Mouse (Mus musculus) lung, adult 2 months (tissue): ENCODE results near the gene Cep57l1. TPM values are rescaled to one million over a fixed set of nuclear protein-coding genes. Genes with fewer than 3 reads are reported as not detected.
A peak's percentile ranks its signal among the peaks of the same experiment; 100 is the strongest.

ENCODE experiments used
- DNase-seq: peaks from one replicate; pipeline ENCODE4 v3.0.0; 2022
- H3K4me1 ChIP-seq: fragments of 200-500 bp; 2 replicates; pipeline ENCODE4 v1.6.1; 2011; ENCODE audit warnings: low read length; ENCODE audit not compliant: control insufficient read depth, insufficient read depth
- H3K4me3 ChIP-seq: fragments of 200-500 bp; replicated peaks from 2 replicates; pipeline ENCODE3; 2011; ENCODE audit warnings: low read depth, mild to moderate bottlenecking, control low read depth, low read length; ENCODE audit errors: extremely low read depth
- CTCF ChIP-seq: fragments of 200-500 bp; IDR thresholded peaks from 2 replicates; pipeline ENCODE4 v1.5.1; 2011; ENCODE audit warnings: mild to moderate bottlenecking, low read length, control low read depth; ENCODE audit not compliant: insufficient read depth
- POLR2A ChIP-seq: fragments of 200-500 bp; IDR thresholded peaks from 2 replicates; pipeline ENCODE4 v1.6.1; 2011; ENCODE audit warnings: low read depth, mild to moderate bottlenecking, control low read depth, low read length, borderline replicate concordance; ENCODE audit errors: extremely low read depth
- WGBS: fragments of 180-500 bp; shearing (Covaris S2); methylation state at CpG from one replicate; pipeline ENCODE4 v1.1.7; 2018; 5-methylcytosine and 5-hydroxymethylcytosine counted together
- polyA plus RNA-seq: library from polyadenylated mRNA; depleted of rRNA; stranded (reverse); fragments of >200 nt; gene quantifications from 2 replicates; pipeline ENCODE4 v1.2.3, GENCODE M21; 2012

The Cep57l1 gene
- polyA plus RNA-seq, 1 experiment = 1.4 TPM

GRCm38 (mm10) chr10:41716029-41716897, 93.4 kb downstream of the Cep57l1 start, which contains the start of gene Ccdc162:
Gene Ccdc162, minus strand, starts transcription at chr10:41716634.
- Histone ChIP-seq H3K4me1 (peaks cover 6% of the 10 kb centered on the region; the same call in 1 of the 2 replicates), H3K4me3 (peak within 1 kb of the TSS; percentile 48)
- no peak for TF ChIP-seq POLR2A
- no peak for TF ChIP-seq CTCF
- DNase-seq = no peak
- WGBS = 46% methylated on average over 15 of the region's 15 CpGs

GRCm38 (mm10) chr10:41715557-41715956, 94.1 kb downstream of the Cep57l1 start:
- WGBS = 86% methylated on average over 14 of the region's 14 CpGs
- no peak for DNase-seq
- TF ChIP-seq CTCF (no peak), POLR2A (no peak)
- H3K4me3 ChIP-seq = no peak overlapping the region
- peaks cover 6% of the 10 kb centered on the region; the same call in 1 of the 2 replicates for H3K4me1 ChIP-seq

- 63% methylated on average over 7 of the region's 7 CpGs for whole genome bisulfite sequencing
- DNase-seq = no peak
These were observed 98.2 kb downstream of the Cep57l1 start for GRCm38 (mm10) chr10:41711467-41711866.

DNA sequence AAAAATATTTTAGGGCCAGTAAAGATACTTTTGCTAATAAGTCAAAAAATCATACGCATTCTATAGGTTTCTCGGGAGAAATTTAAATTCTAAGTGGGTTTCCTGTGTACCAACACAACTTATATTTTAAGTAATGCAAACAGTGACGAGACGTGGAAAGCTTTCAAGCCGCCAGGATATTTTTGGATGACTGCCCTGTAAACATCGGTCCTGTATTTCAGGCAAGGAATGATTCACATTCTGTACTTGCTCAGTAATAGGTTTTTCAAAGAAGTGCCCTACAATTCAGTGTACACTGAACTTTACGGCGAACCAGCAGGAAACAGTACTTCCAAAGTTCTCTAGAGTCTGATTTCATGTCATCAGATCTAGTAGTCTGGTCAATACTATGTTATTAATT, 98.9 kb downstream of the Cep57l1 start:
- WGBS = 57% methylated on average over 8 of the region's 8 CpGs

More at GRCm38 (mm10) chr10:41711467-41711866, 98.2 kb downstream of the Cep57l1 start:
- H3K4me1 ChIP-seq = peaks cover 3% of the 10 kb centered on the region
- TF ChIP-seq CTCF = no peak
- TF ChIP-seq POLR2A = no peak
- H3K4me3 ChIP-seq = no peak overlapping the region

DNA sequence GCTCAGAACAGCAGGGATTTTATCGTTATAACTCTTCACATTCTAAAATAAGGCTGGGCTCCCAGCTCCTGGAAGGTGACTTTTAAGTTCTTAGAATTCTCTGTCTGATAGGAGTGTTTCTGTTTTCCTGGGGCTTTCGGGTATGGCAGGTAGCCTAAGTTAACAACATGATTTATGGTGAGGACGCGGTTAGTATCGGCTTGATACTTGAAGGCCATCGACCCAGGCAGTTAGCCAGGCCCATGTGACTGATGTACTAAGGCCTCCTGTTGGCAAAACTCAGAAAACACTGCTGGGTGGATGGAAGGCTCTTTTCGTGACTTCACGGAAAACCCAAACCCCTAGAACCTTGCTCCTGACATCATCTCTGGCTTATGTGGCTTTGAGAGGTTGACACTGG, 100.3 kb downstream of the Cep57l1 start:
- Histone ChIP-seq H3K4me3 (no peak overlapping the region), H3K4me1 (no peaks in the 10 kb centered on the region; the same call in 1 of the 2 replicates)
- TF ChIP-seq CTCF = no peak
- no peak for TF ChIP-seq POLR2A
- DNase-seq = no peak
- WGBS = 64% methylated on average over 8 of the region's 8 CpGs

More for the DNA sequence above, 98.9 kb downstream of the Cep57l1 start:
- DNase-seq = no peak
- no peaks in the 10 kb centered on the region; the same call in 1 of the 2 replicates for H3K4me1 ChIP-seq
- no peak overlapping the region for H3K4me3 ChIP-seq
- TF ChIP-seq POLR2A = no peak
- no peak for TF ChIP-seq CTCF

GRCm38 (mm10) chr10:41699669-41700068, 110.0 kb downstream of the Cep57l1 start:
- TF ChIP-seq CTCF = no peak
- TF ChIP-seq POLR2A = no peak
- no peak overlapping the region for H3K4me3 ChIP-seq
- no peaks in the 10 kb centered on the region for H3K4me1 ChIP-seq
- DNase-seq = no peak
- 74% methylated on average over 5 of the region's 5 CpGs for WGBS

- WGBS = 44% methylated on average over 11 of the region's 11 CpGs
- TF ChIP-seq POLR2A (no peak), CTCF (no peak)
- H3K4me3 ChIP-seq = no peak overlapping the region
- no peaks in the 10 kb centered on the region for H3K4me1 ChIP-seq
- DNase-seq = no peak
These were observed 112.6 kb downstream of the Cep57l1 start for GRCm38 (mm10) chr10:41697040-41697439.

DNA sequence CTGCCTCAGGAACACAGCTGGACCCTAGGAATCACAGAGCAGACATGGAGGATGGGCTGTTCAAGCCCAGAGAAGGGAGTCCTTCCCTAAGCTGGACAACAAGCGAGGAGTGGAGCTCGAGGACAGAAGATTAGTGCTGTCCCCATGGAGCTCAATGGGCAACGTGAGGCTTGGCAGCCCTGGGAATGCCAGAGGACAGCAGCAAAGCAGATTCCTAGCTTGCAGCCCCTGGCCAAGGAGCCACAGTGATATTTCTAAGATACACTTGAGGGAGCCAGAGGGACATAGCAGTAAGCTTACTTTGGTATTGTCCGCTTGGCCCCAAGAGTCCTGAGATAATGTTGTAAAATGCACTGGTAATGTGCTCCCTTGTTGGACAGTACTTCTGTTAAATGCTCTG, 118.7 kb downstream of the Cep57l1 start:
- no peak overlapping the region for H3K4me3 ChIP-seq
- H3K4me1 ChIP-seq = peaks cover 4% of the 10 kb centered on the region
- 79% methylated on average over 4 of the region's 4 CpGs for WGBS
- TF ChIP-seq POLR2A = no peak
- no peak for TF ChIP-seq CTCF
- DNase-seq = no peak

- H3K4me3 ChIP-seq = peak overlapping the region; percentile 12
- peak; percentile 81 for TF ChIP-seq CTCF
- TF ChIP-seq POLR2A = no peak
- H3K4me1 ChIP-seq = peaks cover 4% of the 10 kb centered on the region
- peak; percentile 38 for DNase-seq
- 23% methylated on average over 24 of the region's 24 CpGs for WGBS
These were observed 119.5 kb downstream of the Cep57l1 start for GRCm38 (mm10) chr10:41689941-41690887.

GRCm38 (mm10) chr10:41684548-41684996, 125.1 kb downstream of the Cep57l1 start:
- DNase-seq = peak; percentile 25
- TF ChIP-seq CTCF = no peak
- no peak for TF ChIP-seq POLR2A
- H3K4me3 ChIP-seq = no peak overlapping the region
- WGBS = 2% methylated on average over 21 of the region's 21 CpGs
- no peaks in the 10 kb centered on the region for H3K4me1 ChIP-seq
